Mouse (Mus musculus): Measurements from ENCODE around the gene Fdx1l.

DNA sequence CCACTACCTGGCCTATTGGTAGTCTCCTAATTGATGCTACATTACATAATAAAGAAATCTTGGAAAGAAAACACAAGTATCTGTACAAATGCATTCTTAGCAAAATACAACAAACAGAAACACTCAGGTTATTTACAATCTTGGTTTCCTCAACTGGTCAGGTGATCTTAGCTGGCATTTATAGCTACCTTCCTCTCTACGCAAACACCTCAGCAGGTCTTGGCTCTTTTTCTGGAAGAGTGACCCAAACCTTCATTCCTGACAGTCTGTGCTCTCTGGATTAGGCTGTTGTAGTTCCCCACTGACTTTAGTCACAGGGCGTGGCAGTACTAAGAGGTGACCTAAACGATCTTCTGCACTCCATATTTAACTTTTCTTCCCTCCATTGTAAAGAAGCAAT is 28.2 kb downstream of the Fdx1l start:
- no peak for TF ChIP-seq TAL1 (IDR thresholded peaks at IDR 0.05; ENCODE audit: low read length)
- TF ChIP-seq GATA1 (IDR thresholded peaks at IDR 0.05; ENCODE audit: low read length), result no peak

Measured in erythroblast, embryonic 14.5 days (primary cell).